Mouse (Mus musculus): ENCODE results near the gene Nrarp. TPM values are rescaled to one million over a fixed set of nuclear protein-coding genes. Genes with fewer than 3 reads are reported as not detected.

Nrarp gene
- polyA plus RNA-seq, 1 experiment from 2014 or later, result 18.6 TPM

- Histone ChIP-seq H3K27ac (ENCODE audit: low read depth, low read length) (peak overlapping the region; percentile 97), H3K4me1 (ENCODE audit: control insufficient read depth, insufficient read depth, low read length) (peaks cover 28% of the 10 kb centered on the region), H3K9me3 (replicated peaks; ENCODE audit: control insufficient read depth, low read length) (no peaks in the 10 kb centered on the region), H3K36me3 (ENCODE audit: control insufficient read depth, insufficient read depth, low read length) (peaks cover 5% of the 10 kb centered on the region; the same call in 1 of the 2 replicates), H3K4me2 (ENCODE audit: low read length) (peak overlapping the region; percentile 81; the same call in 1 of the 2 replicates), H3K27me3 (replicated peaks; ENCODE audit: control insufficient read depth, insufficient read depth, low read length) (no peaks in the 10 kb centered on the region), H3K4me3 (ENCODE audit: low read depth, low read length) (no peak overlapping the region), H3K9ac (ENCODE audit: low read length) (no peak overlapping the region)
- ATAC-seq (no peak), DNase-seq (ENCODE audit: low spot score) (no peak)
- WGBS, result 91% methylated on average over 7 of the region's 7 CpGs
These were observed 3.9 kb downstream of the Nrarp start for GRCm38 (mm10) chr2:25184496-25184895.

- Histone ChIP-seq H3K27me3 (replicated peaks; ENCODE audit: control insufficient read depth, insufficient read depth, low read length) (no peaks in the 10 kb centered on the region), H3K4me1 (ENCODE audit: control insufficient read depth, insufficient read depth, low read length) (peaks cover 22% of the 10 kb centered on the region), H3K4me2 (ENCODE audit: low read length) (peak overlapping the region; percentile 81), H3K4me3 (ENCODE audit: low read depth, low read length) (peak overlapping the region; percentile 48), H3K36me3 (ENCODE audit: control insufficient read depth, insufficient read depth, low read length) (peaks cover 5% of the 10 kb centered on the region; the same call in 1 of the 2 replicates), H3K27ac (ENCODE audit: low read depth, low read length) (peak overlapping the region; percentile 97), H3K9ac (ENCODE audit: low read length) (peak overlapping the region; percentile 82), H3K9me3 (replicated peaks; ENCODE audit: control insufficient read depth, low read length) (no peaks in the 10 kb centered on the region)
- DNase-seq (ENCODE audit: low spot score) (peak; percentile 90), ATAC-seq (peak; percentile 79)
- 1% methylated on average over 62 of the region's 64 CpGs for WGBS
These were observed 5.3 kb downstream of the Nrarp start for GRCm38 (mm10) chr2:25185625-25186574.

GRCm38 (mm10) chr2:25186575-25186930, 6.0 kb downstream of the Nrarp start:
- 33% methylated on average over 5 of the region's 5 CpGs for WGBS
- Histone ChIP-seq H3K9me3 (replicated peaks; ENCODE audit: control insufficient read depth, low read length) (no peaks in the 10 kb centered on the region), H3K4me2 (ENCODE audit: low read length) (peak overlapping the region; percentile 81), H3K27me3 (replicated peaks; ENCODE audit: control insufficient read depth, insufficient read depth, low read length) (no peaks in the 10 kb centered on the region), H3K27ac (ENCODE audit: low read depth, low read length) (peak overlapping the region; percentile 97; the same call in 1 of the 2 replicates), H3K36me3 (ENCODE audit: control insufficient read depth, insufficient read depth, low read length) (peaks cover 5% of the 10 kb centered on the region; the same call in 1 of the 2 replicates), H3K9ac (ENCODE audit: low read length) (peak overlapping the region; percentile 82), H3K4me3 (ENCODE audit: low read depth, low read length) (peak overlapping the region; percentile 48), H3K4me1 (ENCODE audit: control insufficient read depth, insufficient read depth, low read length) (peaks cover 22% of the 10 kb centered on the region)
- ATAC-seq (no peak), DNase-seq (ENCODE audit: low spot score) (no peak)

DNA sequence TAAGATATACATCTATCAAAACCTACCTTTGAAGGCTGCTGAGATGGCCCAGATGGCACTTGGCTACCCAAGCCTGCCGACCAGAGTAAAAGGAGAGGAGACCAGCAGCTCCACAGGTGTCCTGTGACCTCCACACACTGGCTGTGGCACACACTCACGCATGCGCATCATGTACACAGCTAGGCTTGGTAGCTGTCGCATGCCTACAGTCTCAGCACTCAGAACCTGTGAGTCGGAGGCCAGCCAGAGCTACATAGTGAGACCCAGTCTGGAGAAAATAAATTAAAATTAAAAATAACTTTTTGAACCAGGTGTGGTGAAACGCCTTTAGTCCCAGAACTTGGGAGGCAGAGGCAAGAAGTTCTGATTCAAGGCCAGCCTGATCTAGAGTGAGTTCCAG, 7.3 kb downstream of the Nrarp start:
- Histone ChIP-seq H3K9me3 (replicated peaks; ENCODE audit: control insufficient read depth, low read length) (no peaks in the 10 kb centered on the region), H3K36me3 (ENCODE audit: control insufficient read depth, insufficient read depth, low read length) (peaks cover 5% of the 10 kb centered on the region; the same call in 1 of the 2 replicates), H3K4me3 (ENCODE audit: low read depth, low read length) (no peak overlapping the region), H3K4me2 (ENCODE audit: low read length) (no peak overlapping the region), H3K4me1 (ENCODE audit: control insufficient read depth, insufficient read depth, low read length) (peaks cover 18% of the 10 kb centered on the region), H3K9ac (ENCODE audit: low read length) (no peak overlapping the region), H3K27me3 (replicated peaks; ENCODE audit: control insufficient read depth, insufficient read depth, low read length) (no peaks in the 10 kb centered on the region), H3K27ac (ENCODE audit: low read depth, low read length) (no peak overlapping the region)
- WGBS, result 84% methylated on average over 6 of the region's 6 CpGs
- ATAC-seq (no peak), DNase-seq (ENCODE audit: low spot score) (no peak)

DNA sequence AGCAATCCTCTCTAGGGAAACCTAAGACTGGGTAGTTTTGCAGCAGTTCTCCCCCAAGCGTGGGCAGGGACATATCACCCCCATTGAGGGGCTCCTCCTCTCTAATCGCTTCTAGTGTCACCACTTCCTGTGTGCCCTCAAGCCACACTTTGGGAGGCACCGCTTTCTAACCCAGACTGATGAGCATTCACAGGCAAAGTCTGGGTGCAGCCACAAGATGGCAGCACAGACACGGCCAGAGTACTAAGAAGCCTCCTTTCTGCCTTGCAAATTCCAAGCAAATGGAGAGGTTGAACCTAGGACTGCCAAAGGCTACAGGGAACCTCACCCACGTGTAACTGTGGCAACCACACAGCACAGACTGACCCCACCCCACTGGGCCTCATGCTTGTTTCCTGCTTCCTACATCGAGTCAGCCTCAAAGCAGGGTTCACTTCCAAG, 12.8 kb downstream of the Nrarp start:
- ATAC-seq (peak; percentile 82), DNase-seq (ENCODE audit: low spot score) (peak; percentile 92)
- Histone ChIP-seq H3K9ac (ENCODE audit: low read length) (no peak overlapping the region), H3K9me3 (replicated peaks; ENCODE audit: control insufficient read depth, low read length) (no peaks in the 10 kb centered on the region), H3K27ac (ENCODE audit: low read depth, low read length) (no peak overlapping the region), H3K36me3 (ENCODE audit: control insufficient read depth, insufficient read depth, low read length) (peaks cover 5% of the 10 kb centered on the region; the same call in 1 of the 2 replicates), H3K4me2 (ENCODE audit: low read length) (no peak overlapping the region), H3K4me1 (ENCODE audit: control insufficient read depth, insufficient read depth, low read length) (no peaks in the 10 kb centered on the region), H3K27me3 (replicated peaks; ENCODE audit: control insufficient read depth, insufficient read depth, low read length) (peaks cover 26% of the 10 kb centered on the region), H3K4me3 (ENCODE audit: low read depth, low read length) (no peak overlapping the region)
- WGBS, result 3% methylated on average over 6 of the region's 6 CpGs

DNA sequence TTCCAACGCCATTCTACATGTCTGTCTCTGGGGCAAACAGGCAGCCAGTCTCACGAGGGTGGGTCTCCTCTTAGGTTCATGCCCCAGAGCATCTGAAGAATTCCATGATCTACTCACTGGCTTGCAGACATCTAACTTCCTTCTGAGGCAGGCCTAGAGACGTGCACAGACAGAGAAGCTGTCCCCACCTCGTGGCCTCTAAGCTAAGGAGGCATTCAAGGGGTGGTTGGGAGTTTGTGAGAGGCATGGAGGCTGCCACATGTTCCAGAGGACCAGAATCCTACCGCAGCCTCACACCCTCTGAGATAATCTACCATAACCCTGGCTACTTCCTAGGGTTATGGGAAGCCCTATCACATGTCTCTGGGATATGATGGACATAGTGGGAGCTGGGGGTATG, 13.4 kb downstream of the Nrarp start:
- no peak overlapping the region for H3K9ac ChIP-seq (ENCODE audit: low read length)
- peaks cover 10% of the 10 kb centered on the region; the same call in 1 of the 2 replicates for H3K36me3 ChIP-seq (ENCODE audit: control insufficient read depth, insufficient read depth, low read length)
- no peak overlapping the region for H3K27ac ChIP-seq (ENCODE audit: low read depth, low read length)
- no peak for ATAC-seq
- no peak overlapping the region for H3K4me3 ChIP-seq (ENCODE audit: low read depth, low read length)
- WGBS, result 73% methylated on average over 5 of the region's 5 CpGs
- no peak for DNase-seq (ENCODE audit: low spot score)
- no peak overlapping the region for H3K4me2 ChIP-seq (ENCODE audit: low read length)
- H3K9me3 ChIP-seq (replicated peaks; ENCODE audit: control insufficient read depth, low read length), result no peaks in the 10 kb centered on the region
- peaks cover 26% of the 10 kb centered on the region for H3K27me3 ChIP-seq (replicated peaks; ENCODE audit: control insufficient read depth, insufficient read depth, low read length)
- H3K4me1 ChIP-seq (ENCODE audit: control insufficient read depth, insufficient read depth, low read length), result no peaks in the 10 kb centered on the region

- H3K9ac ChIP-seq (ENCODE audit: low read length), result no peak overlapping the region
- ATAC-seq (no peak), DNase-seq (ENCODE audit: low spot score) (no peak)
- H3K4me1 ChIP-seq (ENCODE audit: control insufficient read depth, insufficient read depth, low read length), result no peaks in the 10 kb centered on the region
- no peaks in the 10 kb centered on the region for H3K9me3 ChIP-seq (replicated peaks; ENCODE audit: control insufficient read depth, low read length)
- peaks cover 16% of the 10 kb centered on the region for H3K36me3 ChIP-seq (ENCODE audit: control insufficient read depth, insufficient read depth, low read length)
- H3K4me3 ChIP-seq (ENCODE audit: low read depth, low read length), result no peak overlapping the region
- H3K4me2 ChIP-seq (ENCODE audit: low read length), result no peak overlapping the region
- H3K27me3 ChIP-seq (replicated peaks; ENCODE audit: control insufficient read depth, insufficient read depth, low read length), result peaks cover 26% of the 10 kb centered on the region
- no peak overlapping the region for H3K27ac ChIP-seq (ENCODE audit: low read depth, low read length)
- 88% methylated on average over 17 of the region's 17 CpGs for WGBS
These were observed 14.1 kb downstream of the Nrarp start for GRCm38 (mm10) chr2:25194486-25195171.

- peaks cover 25% of the 10 kb centered on the region for H3K36me3 ChIP-seq (ENCODE audit: control insufficient read depth, insufficient read depth, low read length)
- H3K9ac ChIP-seq (ENCODE audit: low read length), result no peak overlapping the region
- H3K4me2 ChIP-seq (ENCODE audit: low read length), result no peak overlapping the region
- 25% methylated on average over 55 of the region's 55 CpGs for WGBS
- peaks cover 26% of the 10 kb centered on the region for H3K27me3 ChIP-seq (replicated peaks; ENCODE audit: control insufficient read depth, insufficient read depth, low read length)
- no peak overlapping the region for H3K4me3 ChIP-seq (ENCODE audit: low read depth, low read length)
- DNase-seq (ENCODE audit: low spot score), result no peak
- no peak overlapping the region for H3K27ac ChIP-seq (ENCODE audit: low read depth, low read length)
- no peaks in the 10 kb centered on the region for H3K4me1 ChIP-seq (ENCODE audit: control insufficient read depth, insufficient read depth, low read length)
- ATAC-seq, result no peak
- H3K9me3 ChIP-seq (replicated peaks; ENCODE audit: control insufficient read depth, low read length), result no peaks in the 10 kb centered on the region
These were observed 14.9 kb downstream of the Nrarp start for GRCm38 (mm10) chr2:25195211-25196156.
